Mouse (Mus musculus): ENCODE data around the gene Rasgef1c.
A peak's percentile ranks its signal among the peaks of the same experiment; 100 is the strongest.

Gene Rasgef1c

GRCm38 (mm10) chr11:49973657-49974340, 72.2 kb downstream of the Rasgef1c start:
- DNase-seq (ENCODE audit: low read depth in 2 of 2, low spot score in 2 of 2): no peak

GRCm38 (mm10) chr11:49974675-49975074, 73.0 kb downstream of the Rasgef1c start:
- no peak for DNase-seq (ENCODE audit: low read depth in 2 of 2, low spot score in 2 of 2)

GRCm38 (mm10) chr11:49977963-49978568, 76.4 kb downstream of the Rasgef1c start:
- DNase-seq (ENCODE audit: low read depth in 2 of 2, low spot score in 2 of 2): no peak

GRCm38 (mm10) chr11:49978935-49979334, 77.3 kb downstream of the Rasgef1c start:
- DNase-seq (ENCODE audit: low read depth in 2 of 2, low spot score in 2 of 2): no peak

- no peak for DNase-seq (ENCODE audit: low read depth in 2 of 2, low spot score in 2 of 2)
Observed at GRCm38 (mm10) chr11:49980681-49981235, 79.1 kb downstream of the Rasgef1c start.

- no peak for DNase-seq (ENCODE audit: low read depth in 2 of 2, low spot score in 2 of 2)
Observed at GRCm38 (mm10) chr11:49981321-49981963, 79.8 kb downstream of the Rasgef1c start.

- no peak for DNase-seq (ENCODE audit: low read depth in 2 of 2, low spot score in 2 of 2)
Observed at GRCm38 (mm10) chr11:49982094-49982493, 80.5 kb downstream of the Rasgef1c start.

- peak in 1 of 2 experiments; percentile 4 for DNase-seq (ENCODE audit: low read depth in 2 of 2, low spot score in 2 of 2)
Observed at GRCm38 (mm10) chr11:49982881-49983280, 81.2 kb downstream of the Rasgef1c start.

- DNase-seq (ENCODE audit: low read depth in 2 of 2, low spot score in 2 of 2): no peak
Observed at GRCm38 (mm10) chr11:49983875-49984552, 82.4 kb downstream of the Rasgef1c start.

- no peak for DNase-seq (ENCODE audit: low read depth in 2 of 2, low spot score in 2 of 2)
Observed at GRCm38 (mm10) chr11:49985009-49985408, 83.4 kb downstream of the Rasgef1c start.

- peak; percentile 16 to 43 for DNase-seq (ENCODE audit: low read depth in 2 of 2, low spot score in 2 of 2)
Observed at GRCm38 (mm10) chr11:49986277-49987036, 84.8 kb downstream of the Rasgef1c start.

GRCm38 (mm10) chr11:49994536-49994935, 92.9 kb downstream of the Rasgef1c start:
- DNase-seq (ENCODE audit: low read depth in 2 of 2, low spot score in 2 of 2): no peak

GRCm38 (mm10) chr11:49996398-49996797, 94.8 kb downstream of the Rasgef1c start:
- no peak for DNase-seq (ENCODE audit: low read depth in 2 of 2, low spot score in 2 of 2)

GRCm38 (mm10) chr11:49997321-49997720, 95.7 kb downstream of the Rasgef1c start:
- no peak for DNase-seq (ENCODE audit: low read depth in 2 of 2, low spot score in 2 of 2)

- no peak for DNase-seq (ENCODE audit: low read depth in 2 of 2, low spot score in 2 of 2)
Observed at GRCm38 (mm10) chr11:50002853-50003252, 101.2 kb downstream of the Rasgef1c start.

GRCm38 (mm10) chr11:50007776-50008175, 106.1 kb downstream of the Rasgef1c start:
- no peak for DNase-seq (ENCODE audit: low read depth in 2 of 2, low spot score in 2 of 2)

- DNase-seq (ENCODE audit: low read depth in 2 of 2, low spot score in 2 of 2): no peak
Observed at GRCm38 (mm10) chr11:50008231-50008630, 106.6 kb downstream of the Rasgef1c start.

- DNase-seq (ENCODE audit: low read depth in 2 of 2, low spot score in 2 of 2): no peak
Observed at GRCm38 (mm10) chr11:50013016-50013415, 111.4 kb downstream of the Rasgef1c start.

- DNase-seq (ENCODE audit: low read depth in 2 of 2, low spot score in 2 of 2): no peak
Observed at GRCm38 (mm10) chr11:50016503-50016902, 114.9 kb downstream of the Rasgef1c start.

GRCm38 (mm10) chr11:50017511-50017910, 115.9 kb downstream of the Rasgef1c start:
- no peak for DNase-seq (ENCODE audit: low read depth in 2 of 2, low spot score in 2 of 2)

- no peak for DNase-seq (ENCODE audit: low read depth in 2 of 2, low spot score in 2 of 2)
Observed at GRCm38 (mm10) chr11:50018848-50019247, 117.2 kb downstream of the Rasgef1c start.

Measured in CD8-positive naive resting alpha-beta T cell, adult 2 months (primary cell).